Mouse (Mus musculus): ENCODE measurements around the gene A830018L16Rik. TPM values are rescaled to one million over a fixed set of nuclear protein-coding genes. Genes with fewer than 3 reads are reported as not detected.
"Not testable (repeated sequence)": the region's sequence is repeated elsewhere in the genome, so short reads cannot be mapped to it uniquely, and the experiment has no call there.

A830018L16Rik gene
- polyA plus RNA-seq, 1 experiment = 0.16 TPM

DNA sequence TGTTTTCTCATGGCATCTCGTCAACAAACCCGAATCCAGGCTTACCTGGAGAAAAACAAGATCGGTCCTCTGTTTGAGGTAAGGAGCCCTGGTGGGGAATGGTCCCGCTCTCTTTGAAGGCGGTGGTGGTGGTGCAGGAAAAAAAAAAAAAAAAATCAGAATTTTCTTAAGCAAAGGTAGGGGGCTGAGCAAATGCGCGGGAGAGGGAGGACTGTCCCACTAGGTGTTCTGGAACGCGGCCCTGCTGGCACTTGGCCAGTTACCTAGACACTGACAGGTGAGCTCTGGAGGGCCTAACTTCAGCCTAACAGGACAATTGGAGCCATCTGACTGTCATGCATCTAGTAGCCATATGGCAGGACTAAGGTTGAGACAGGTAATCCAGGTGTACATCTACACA is 655 bp downstream of the A830018L16Rik start:
- TF ChIP-seq CTCF (IDR thresholded peaks at IDR 0.05; ENCODE audit: control insufficient read depth, insufficient read depth, insufficient replicate concordance, low read depth, low read length) (no peak), POLR2A (IDR thresholded peaks at IDR 0.05; ENCODE audit: control insufficient read depth, low read depth, low read length) (no peak)
- Histone ChIP-seq H3K36me3 (ENCODE audit: control insufficient read depth, insufficient read depth, low read length) (no peaks in the 10 kb centered on the region), H3K4me1 (ENCODE audit: control insufficient read depth, insufficient read depth, low read length) (peaks cover 7% of the 10 kb centered on the region), H3K27me3 (ENCODE audit: control insufficient read depth, insufficient read depth, low read length) (no peaks in the 10 kb centered on the region), H3K4me3 (ENCODE audit: control insufficient read depth, low read depth, low read length) (no peak overlapping the region; the same call in 1 of the 2 replicates), H3K27ac (ENCODE audit: control insufficient read depth, insufficient read depth, low read depth, low read length) (no peak overlapping the region)

DNA sequence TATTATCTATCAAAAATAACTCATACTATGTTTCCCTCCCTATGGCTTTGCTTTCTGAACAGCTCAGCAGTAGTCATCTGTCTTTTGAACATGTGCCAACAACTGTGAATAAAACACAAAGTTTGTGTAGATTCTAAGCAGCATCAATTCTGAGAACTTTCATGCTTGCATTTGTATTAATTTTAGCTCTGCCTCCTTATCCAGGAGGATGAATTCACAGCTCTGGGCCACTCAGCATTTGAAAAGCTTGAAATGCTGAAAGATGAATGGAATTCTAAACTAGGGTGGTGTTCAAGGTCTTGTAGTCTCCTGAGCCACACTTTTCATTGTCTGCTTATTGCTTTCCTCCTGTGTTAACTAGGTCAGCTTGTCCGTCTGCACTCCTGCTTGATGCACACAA is 13.4 kb downstream of the A830018L16Rik start:
- Histone ChIP-seq H3K4me3 (ENCODE audit: control insufficient read depth, low read depth, low read length) (no peak overlapping the region), H3K4me1 (ENCODE audit: control insufficient read depth, insufficient read depth, low read length) (no peaks in the 10 kb centered on the region), H3K27ac (ENCODE audit: control insufficient read depth, insufficient read depth, low read depth, low read length) (no peak overlapping the region), H3K36me3 (ENCODE audit: control insufficient read depth, insufficient read depth, low read length) (no peaks in the 10 kb centered on the region), H3K27me3 (ENCODE audit: control insufficient read depth, insufficient read depth, low read length) (no peaks in the 10 kb centered on the region)
- TF ChIP-seq CTCF (IDR thresholded peaks at IDR 0.05; ENCODE audit: control insufficient read depth, insufficient read depth, insufficient replicate concordance, low read depth, low read length) = no peak
- no peak for TF ChIP-seq POLR2A (IDR thresholded peaks at IDR 0.05; ENCODE audit: control insufficient read depth, low read depth, low read length)

DNA sequence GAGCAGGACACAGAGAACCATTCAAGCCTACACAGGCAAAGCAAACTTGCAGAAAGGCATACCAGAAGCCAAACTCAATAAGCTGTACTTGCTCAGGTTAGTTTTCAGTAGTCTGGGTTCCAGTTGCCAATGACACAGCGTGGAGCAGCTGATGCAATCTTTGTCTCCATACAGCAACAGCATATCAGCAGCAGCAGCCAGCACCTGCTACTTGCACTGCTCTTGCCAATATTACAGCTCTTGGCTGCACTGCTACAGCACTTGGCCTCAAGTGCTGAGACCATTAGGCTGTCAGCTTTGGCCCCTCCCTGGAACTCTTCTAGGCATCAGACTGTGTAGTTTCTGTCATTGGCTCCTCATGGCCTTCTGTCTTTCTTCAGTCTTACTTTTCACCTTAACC is 44.4 kb downstream of the A830018L16Rik start:
- Histone ChIP-seq H3K27ac (ENCODE audit: control insufficient read depth, insufficient read depth, low read depth, low read length) (no peak overlapping the region), H3K36me3 (ENCODE audit: control insufficient read depth, insufficient read depth, low read length) (no peaks in the 10 kb centered on the region), H3K4me1 (ENCODE audit: control insufficient read depth, insufficient read depth, low read length) (no peaks in the 10 kb centered on the region), H3K4me3 (ENCODE audit: control insufficient read depth, low read depth, low read length) (no peak overlapping the region), H3K27me3 (ENCODE audit: control insufficient read depth, insufficient read depth, low read length) (no peaks in the 10 kb centered on the region)
- TF ChIP-seq CTCF (IDR thresholded peaks at IDR 0.05; ENCODE audit: control insufficient read depth, insufficient read depth, insufficient replicate concordance, low read depth, low read length) (no peak), POLR2A (IDR thresholded peaks at IDR 0.05; ENCODE audit: control insufficient read depth, low read depth, low read length) (no peak)

DNA sequence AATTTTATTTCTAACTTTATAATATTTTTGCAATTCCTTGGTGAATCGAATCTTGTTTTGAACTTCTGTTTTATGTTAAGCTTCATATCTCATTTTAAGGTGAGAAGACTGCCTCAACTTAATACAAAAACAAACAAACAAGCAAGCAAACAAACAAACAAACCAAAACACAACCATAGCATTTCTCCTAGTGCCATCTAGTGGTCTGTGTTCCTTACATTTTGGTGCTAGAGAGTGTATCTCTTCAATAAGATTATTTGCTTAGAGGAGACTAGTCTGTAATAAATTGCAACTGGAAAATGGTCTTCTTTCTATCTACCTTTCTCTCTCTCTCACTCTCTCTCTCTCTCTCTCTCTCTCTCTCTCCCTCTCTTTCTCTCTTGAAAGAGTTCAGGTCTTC is 52.4 kb downstream of the A830018L16Rik start:
- no peak overlapping the region for H3K27ac ChIP-seq (ENCODE audit: control insufficient read depth, insufficient read depth, low read depth, low read length)
- H3K4me3 ChIP-seq (ENCODE audit: control insufficient read depth, low read depth, low read length) = no peak overlapping the region
- no peaks in the 10 kb centered on the region for H3K27me3 ChIP-seq (ENCODE audit: control insufficient read depth, insufficient read depth, low read length)
- no peaks in the 10 kb centered on the region for H3K4me1 ChIP-seq (ENCODE audit: control insufficient read depth, insufficient read depth, low read length)
- no peaks in the 10 kb centered on the region for H3K36me3 ChIP-seq (ENCODE audit: control insufficient read depth, insufficient read depth, low read length)
- TF ChIP-seq CTCF (IDR thresholded peaks at IDR 0.05; ENCODE audit: control insufficient read depth, insufficient read depth, insufficient replicate concordance, low read depth, low read length) = no peak
- TF ChIP-seq POLR2A (IDR thresholded peaks at IDR 0.05; ENCODE audit: control insufficient read depth, low read depth, low read length) = no peak

DNA sequence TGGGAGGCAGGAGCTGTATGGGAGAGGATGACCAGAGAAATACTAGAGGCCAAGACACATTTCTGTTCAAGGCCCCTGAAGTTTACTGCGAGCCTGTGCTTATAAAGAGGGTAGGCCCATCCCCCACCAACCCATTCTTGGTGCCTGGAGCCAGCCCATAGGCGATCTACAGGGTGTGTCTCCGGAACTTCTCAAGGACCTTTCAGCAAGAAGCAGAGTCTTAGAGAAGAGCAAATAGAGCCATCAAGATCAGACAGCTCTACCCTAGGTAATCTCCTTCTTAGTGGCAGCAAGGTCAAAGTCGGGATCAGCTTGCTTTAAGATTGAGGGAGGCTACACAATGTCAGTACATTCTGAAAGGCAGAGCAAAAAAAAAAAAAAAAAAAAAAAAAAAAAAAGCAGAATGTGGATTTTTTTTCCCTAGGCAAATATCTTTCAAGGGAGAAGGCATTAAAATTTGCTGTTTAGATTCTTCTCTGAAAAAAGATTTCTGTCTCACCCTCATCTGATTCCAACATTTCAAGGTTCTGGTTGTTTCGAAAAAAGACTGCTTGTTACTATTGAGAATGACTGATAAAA is 53.2 kb downstream of the A830018L16Rik start:
- H3K4me1 ChIP-seq (ENCODE audit: control insufficient read depth, insufficient read depth, low read length) = no peaks in the 10 kb centered on the region
- no peak overlapping the region for H3K27ac ChIP-seq (ENCODE audit: control insufficient read depth, insufficient read depth, low read depth, low read length)
- H3K27me3 ChIP-seq (ENCODE audit: control insufficient read depth, insufficient read depth, low read length) = no peaks in the 10 kb centered on the region
- TF ChIP-seq CTCF (IDR thresholded peaks at IDR 0.05; ENCODE audit: control insufficient read depth, insufficient read depth, insufficient replicate concordance, low read depth, low read length) (no peak), POLR2A (IDR thresholded peaks at IDR 0.05; ENCODE audit: control insufficient read depth, low read depth, low read length) (no peak)
- no peak overlapping the region for H3K4me3 ChIP-seq (ENCODE audit: control insufficient read depth, low read depth, low read length)
- H3K36me3 ChIP-seq (ENCODE audit: control insufficient read depth, insufficient read depth, low read length) = no peaks in the 10 kb centered on the region

DNA sequence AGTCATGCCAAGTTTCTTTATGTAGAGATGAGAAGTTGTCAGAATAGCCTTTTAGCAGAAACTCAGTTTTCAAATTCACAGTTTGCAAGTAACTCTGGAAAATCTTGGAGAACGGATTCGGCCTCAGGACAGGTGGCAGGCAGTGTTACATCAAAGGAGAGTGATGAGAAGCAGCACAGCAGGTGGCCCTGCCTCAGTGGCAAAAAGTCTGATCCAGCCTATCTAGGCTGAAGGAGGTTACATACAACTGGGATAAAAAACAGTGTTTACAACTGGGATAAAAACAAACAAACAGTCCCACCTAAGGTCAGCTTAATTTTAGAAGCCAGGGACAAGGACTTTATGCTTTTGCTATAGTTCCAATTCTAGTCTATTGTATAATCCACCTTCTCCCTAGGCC is 79.0 kb downstream of the A830018L16Rik start:
- Histone ChIP-seq H3K27me3 (ENCODE audit: control insufficient read depth, insufficient read depth, low read length) (no peaks in the 10 kb centered on the region), H3K27ac (ENCODE audit: control insufficient read depth, insufficient read depth, low read depth, low read length) (no peak overlapping the region), H3K4me1 (ENCODE audit: control insufficient read depth, insufficient read depth, low read length) (no peaks in the 10 kb centered on the region), H3K36me3 (ENCODE audit: control insufficient read depth, insufficient read depth, low read length) (no peaks in the 10 kb centered on the region), H3K4me3 (ENCODE audit: control insufficient read depth, low read depth, low read length) (no peak overlapping the region)
- no peak for TF ChIP-seq POLR2A (IDR thresholded peaks at IDR 0.05; ENCODE audit: control insufficient read depth, low read depth, low read length)
- no peak for TF ChIP-seq CTCF (IDR thresholded peaks at IDR 0.05; ENCODE audit: control insufficient read depth, insufficient read depth, insufficient replicate concordance, low read depth, low read length)

DNA sequence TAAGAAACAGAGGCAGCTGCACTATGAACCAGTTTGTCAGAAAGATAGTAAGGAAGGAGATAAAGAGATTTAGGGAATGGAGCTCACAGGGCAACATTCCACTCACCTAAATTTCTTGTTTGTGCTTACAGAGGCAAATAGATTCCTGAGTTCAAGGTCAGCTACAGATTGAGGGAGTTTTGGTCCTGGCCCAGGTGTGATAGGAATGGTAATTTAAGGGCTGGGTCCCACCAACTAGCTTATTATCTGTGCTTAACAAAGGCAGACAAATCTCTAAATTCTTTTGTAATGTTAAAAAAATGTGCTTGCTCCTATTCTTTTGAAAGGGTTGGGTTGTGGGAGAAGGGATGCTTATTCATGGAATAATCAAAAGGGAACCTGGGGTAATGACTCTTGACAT is 87.7 kb downstream of the A830018L16Rik start:
- no peak for TF ChIP-seq POLR2A (IDR thresholded peaks at IDR 0.05; ENCODE audit: control insufficient read depth, low read depth, low read length)
- TF ChIP-seq CTCF (IDR thresholded peaks at IDR 0.05; ENCODE audit: control insufficient read depth, insufficient read depth, insufficient replicate concordance, low read depth, low read length) = no peak
- Histone ChIP-seq H3K36me3 (ENCODE audit: control insufficient read depth, insufficient read depth, low read length) (no peaks in the 10 kb centered on the region), H3K4me3 (ENCODE audit: control insufficient read depth, low read depth, low read length) (no peak overlapping the region), H3K4me1 (ENCODE audit: control insufficient read depth, insufficient read depth, low read length) (no peaks in the 10 kb centered on the region), H3K27me3 (ENCODE audit: control insufficient read depth, insufficient read depth, low read length) (no peaks in the 10 kb centered on the region), H3K27ac (ENCODE audit: control insufficient read depth, insufficient read depth, low read depth, low read length) (no peak overlapping the region)

DNA sequence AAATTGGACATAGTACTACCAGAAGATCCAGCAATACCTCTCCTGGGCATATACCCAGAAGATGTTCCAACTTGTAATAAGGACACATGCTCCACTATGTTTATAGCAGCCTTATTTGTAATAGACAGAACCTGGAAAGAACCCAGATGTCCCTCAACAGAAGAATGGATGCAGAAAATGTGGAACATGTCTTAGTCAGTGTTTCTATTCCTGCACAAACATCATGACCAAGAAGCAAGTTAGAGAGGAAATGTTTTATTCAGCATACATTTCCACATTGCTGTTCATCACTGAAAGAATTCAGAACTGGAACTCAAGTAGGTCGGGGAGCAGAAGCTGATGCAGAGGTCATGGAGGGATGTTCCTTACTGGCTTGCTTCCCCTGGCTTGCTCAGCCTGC is 135.9 kb downstream of the A830018L16Rik start:
- H3K27me3 ChIP-seq (ENCODE audit: control insufficient read depth, insufficient read depth, low read length); H3K4me1 ChIP-seq (ENCODE audit: control insufficient read depth, insufficient read depth, low read length); H3K4me3 ChIP-seq (ENCODE audit: control insufficient read depth, low read depth, low read length); H3K36me3 ChIP-seq (ENCODE audit: control insufficient read depth, insufficient read depth, low read length); H3K27ac ChIP-seq (ENCODE audit: control insufficient read depth, insufficient read depth, low read depth, low read length): not testable (repeated sequence)

All from testis, adult 2 months (tissue).